ENCODE assay signal across 8 mouse cellular contexts in genomic region chr10:80397524-80398173, GRCm38 (mm10). TPM values are rescaled to one million over a fixed set of nuclear protein-coding genes. Genes with fewer than 3 reads are reported as not detected.
A peak's percentile ranks its signal among the peaks of the same experiment; 100 is the strongest.
DNase-seq lines count a peak whose midpoint lies in the region; ATAC-seq and TF ChIP-seq lines count a peak whose summit lies in the region.

No protein-coding gene starts in this region.

- no peak for ATAC-seq in kidney, embryonic 16.5 days (ENCODE audit: low FRiP score, low TSS enrichment)
- ATAC-seq in embryonic facial prominence, embryonic 11.5 days (replicated peaks; ENCODE audit: insufficient number of reproducible peaks, low FRiP score, low TSS enrichment, low read depth): no peak
- ATAC-seq in hindbrain, postnatal 0 days: no peak
- no peak for ATAC-seq in midbrain, embryonic 16.5 days

- no peak for TF ChIP-seq CTCF in hindbrain, postnatal 0 days (IDR thresholded peaks at IDR 0.05; ENCODE audit: low read depth)

- H3K4me2 ChIP-seq in kidney, embryonic 16.5 days (replicated peaks; ENCODE audit: low read depth, low read length): peak overlapping the region; percentile 86
- peak overlapping the region; percentile 64 for H3K4me2 ChIP-seq in embryonic facial prominence, embryonic 11.5 days (ENCODE audit: low read depth, low read length)
- peak overlapping the region; percentile 78 for H3K4me2 ChIP-seq in hindbrain, postnatal 0 days (ENCODE audit: low read depth, low read length)
- peak overlapping the region; percentile 93 for H3K4me2 ChIP-seq in midbrain, embryonic 16.5 days (ENCODE audit: low read length)

- WGBS in kidney, embryonic 16.5 days: 39% methylated on average over 8 of the region's 8 CpGs
- WGBS in embryonic facial prominence, embryonic 11.5 days: 58% methylated on average over 8 of the region's 8 CpGs
- WGBS in hindbrain, postnatal 0 days: 32% methylated on average over 8 of the region's 8 CpGs
- 40% methylated on average over 8 of the region's 8 CpGs for WGBS in midbrain, embryonic 16.5 days

- no peaks in the 10 kb centered on the region for H3K9me3 ChIP-seq in kidney, embryonic 16.5 days (ENCODE audit: low read length)
- no peaks in the 10 kb centered on the region for H3K9me3 ChIP-seq in embryonic facial prominence, embryonic 11.5 days (replicated peaks; ENCODE audit: control insufficient read depth, low read length)
- no peaks in the 10 kb centered on the region for H3K9me3 ChIP-seq in hindbrain, postnatal 0 days (ENCODE audit: low read length)
- H3K9me3 ChIP-seq in midbrain, embryonic 16.5 days (replicated peaks; ENCODE audit: control insufficient read depth, low read length, poor library complexity, severe bottlenecking): no peaks in the 10 kb centered on the region

- H3K27me3 ChIP-seq in kidney, embryonic 16.5 days (ENCODE audit: insufficient read depth, low read length): no peaks in the 10 kb centered on the region
- no peaks in the 10 kb centered on the region for H3K27me3 ChIP-seq in embryonic facial prominence, embryonic 11.5 days (ENCODE audit: control insufficient read depth, insufficient read depth, low read length)
- H3K27me3 ChIP-seq in hindbrain, postnatal 0 days (ENCODE audit: insufficient read depth, low read length): no peaks in the 10 kb centered on the region
- no peaks in the 10 kb centered on the region for H3K27me3 ChIP-seq in midbrain, embryonic 16.5 days (ENCODE audit: control insufficient read depth, insufficient read depth, low read depth, low read length)

- H3K27ac ChIP-seq in kidney, embryonic 16.5 days (ENCODE audit: low read length): peak overlapping the region; percentile 100
- H3K27ac ChIP-seq in embryonic facial prominence, embryonic 11.5 days (replicated peaks; ENCODE audit: low read depth, low read length): peak overlapping the region; percentile 99; the same call in 1 of the 2 replicates
- H3K27ac ChIP-seq in hindbrain, postnatal 0 days: peak overlapping the region; percentile 99
- peak overlapping the region; percentile 100 for H3K27ac ChIP-seq in midbrain, embryonic 16.5 days (ENCODE audit: low read length)

- peaks cover 26% of the 10 kb centered on the region for H3K4me1 ChIP-seq in kidney, embryonic 16.5 days (ENCODE audit: insufficient read depth, low read length)
- H3K4me1 ChIP-seq in embryonic facial prominence, embryonic 11.5 days (ENCODE audit: control insufficient read depth, insufficient read depth, low read length): no peaks in the 10 kb centered on the region; the same call in 1 of the 2 replicates
- 0 out of 2 replicates have a peak, but pooled peaks cover 13% of the 10 kb centered on the region for H3K4me1 ChIP-seq in hindbrain, postnatal 0 days (ENCODE audit: insufficient read depth, low read length)
- peaks cover 21% of the 10 kb centered on the region for H3K4me1 ChIP-seq in midbrain, embryonic 16.5 days (ENCODE audit: control insufficient read depth, insufficient read depth, low read length)

- peak overlapping the region; percentile 93 for H3K9ac ChIP-seq in kidney, embryonic 16.5 days (replicated peaks; ENCODE audit: low read length)
- H3K9ac ChIP-seq in embryonic facial prominence, embryonic 11.5 days (replicated peaks; ENCODE audit: low read length): peak overlapping the region; percentile 96
- H3K9ac ChIP-seq in hindbrain, postnatal 0 days (replicated peaks; ENCODE audit: low read length): peak overlapping the region; percentile 87; the same call in 1 of the 2 replicates
- H3K9ac ChIP-seq in midbrain, embryonic 16.5 days (ENCODE audit: low read depth, low read length): peak overlapping the region; percentile 95

- peak overlapping the region; percentile 77 for H3K4me3 ChIP-seq in kidney, embryonic 16.5 days (ENCODE audit: low read length)
- H3K4me3 ChIP-seq in embryonic facial prominence, embryonic 11.5 days (ENCODE audit: low read depth, low read length): peak overlapping the region; percentile 71
- peak overlapping the region; percentile 65 for H3K4me3 ChIP-seq in hindbrain, postnatal 0 days (ENCODE audit: low read length)
- peak overlapping the region; percentile 73 for H3K4me3 ChIP-seq in midbrain, embryonic 16.5 days (ENCODE audit: low read depth, low read length)

- no peak for DNase-seq in kidney, adult 18-20 months
- DNase-seq in embryonic facial prominence, embryonic 11.5 days (ENCODE audit: low spot score): no peak
- no peak for DNase-seq in hindbrain, postnatal 0 days (ENCODE audit: low spot score)
- DNase-seq in layer of hippocampus, adult 9-10 months (ENCODE audit: low spot score): no peak
- DNase-seq in thymus, postnatal 36 days: no peak
- no peak for DNase-seq in spleen, adult 18-20 months

- H3K36me3 ChIP-seq in kidney, embryonic 16.5 days (ENCODE audit: insufficient read depth, low read length): peaks cover 48% of the 10 kb centered on the region
- H3K36me3 ChIP-seq in embryonic facial prominence, embryonic 11.5 days (replicated peaks; ENCODE audit: control insufficient read depth, insufficient read depth, low read depth, low read length): peaks cover 23% of the 10 kb centered on the region
- H3K36me3 ChIP-seq in hindbrain, postnatal 0 days (ENCODE audit: insufficient read depth, low read length): peaks cover 29% of the 10 kb centered on the region; the same call in 1 of the 2 replicates
- H3K36me3 ChIP-seq in midbrain, embryonic 16.5 days (ENCODE audit: control insufficient read depth, insufficient read depth, low read length): peaks cover 29% of the 10 kb centered on the region

RNA-seq across cellular contexts. Expression of gene Mbd3, which starts 1.7 kb away (rescaled TPM):
- 266 and 277 TPM in 2 replicates for polyA plus RNA-seq in kidney, embryonic 16.5 days (2015; fragmentation: Nextera tagmentation; extraction: Ambion mirVana)
- polyA plus RNA-seq in embryonic facial prominence, embryonic 11.5 days (2014; fragmentation: Nextera tagmentation; extraction: Ambion mirVana): 241 and 259 TPM in 2 replicates
- total RNA-seq in hindbrain, postnatal 0 days (2014; rRNA removed): 48.2 and 50.4 TPM in 2 replicates
- 166 and 175 TPM in 2 replicates for polyA plus RNA-seq in hindbrain, postnatal 0 days (2015; fragmentation: Nextera tagmentation; extraction: Ambion mirVana)
- 174 and 188 TPM in 2 replicates for polyA plus RNA-seq in midbrain, embryonic 16.5 days (2015; fragmentation: Nextera tagmentation; extraction: Ambion mirVana)

RNA-seq across cellular contexts. Expression of gene Uqcr11, which starts 9.0 kb away (rescaled TPM):
- 840 and 906 TPM in 2 replicates for polyA plus RNA-seq in kidney, embryonic 16.5 days (2015; fragmentation: Nextera tagmentation; extraction: Ambion mirVana)
- 377 and 460 TPM in 2 replicates for polyA plus RNA-seq in embryonic facial prominence, embryonic 11.5 days (2014; fragmentation: Nextera tagmentation; extraction: Ambion mirVana)
- total RNA-seq in hindbrain, postnatal 0 days (2014; rRNA removed): 369 and 391 TPM in 2 replicates
- 897 and 981 TPM in 2 replicates for polyA plus RNA-seq in hindbrain, postnatal 0 days (2015; fragmentation: Nextera tagmentation; extraction: Ambion mirVana)
- polyA plus RNA-seq in midbrain, embryonic 16.5 days (2015; fragmentation: Nextera tagmentation; extraction: Ambion mirVana): 455 and 532 TPM in 2 replicates

RNA-seq across cellular contexts. Expression of gene Mex3d, which starts 10.2 kb away (rescaled TPM):
- polyA plus RNA-seq in kidney, embryonic 16.5 days (2015; fragmentation: Nextera tagmentation; extraction: Ambion mirVana): 3.8 and 5.1 TPM in 2 replicates
- polyA plus RNA-seq in embryonic facial prominence, embryonic 11.5 days (2014; fragmentation: Nextera tagmentation; extraction: Ambion mirVana): 10.3 and 12.9 TPM in 2 replicates
- 129 and 145 TPM in 2 replicates for total RNA-seq in hindbrain, postnatal 0 days (2014; rRNA removed)
- 11.6 and 14.2 TPM in 2 replicates for polyA plus RNA-seq in hindbrain, postnatal 0 days (2015; fragmentation: Nextera tagmentation; extraction: Ambion mirVana)
- 13.6 and 15.0 TPM in 2 replicates for polyA plus RNA-seq in midbrain, embryonic 16.5 days (2015; fragmentation: Nextera tagmentation; extraction: Ambion mirVana)

RNA-seq across cellular contexts. Expression of gene Tcf3, which starts 35.8 kb away (rescaled TPM):
- 118 and 126 TPM in 2 replicates for polyA plus RNA-seq in kidney, embryonic 16.5 days (2015; fragmentation: Nextera tagmentation; extraction: Ambion mirVana)
- 174 and 178 TPM in 2 replicates for polyA plus RNA-seq in embryonic facial prominence, embryonic 11.5 days (2014; fragmentation: Nextera tagmentation; extraction: Ambion mirVana)
- 132 TPM in 2 replicates for total RNA-seq in hindbrain, postnatal 0 days (2014; rRNA removed)
- polyA plus RNA-seq in hindbrain, postnatal 0 days (2015; fragmentation: Nextera tagmentation; extraction: Ambion mirVana): 36.2 and 36.4 TPM in 2 replicates
- polyA plus RNA-seq in midbrain, embryonic 16.5 days (2015; fragmentation: Nextera tagmentation; extraction: Ambion mirVana): 30.2 and 35.2 TPM in 2 replicates

RNA-seq across cellular contexts. Expression of gene Plk5, which starts 41.4 kb away (rescaled TPM):
- polyA plus RNA-seq in kidney, embryonic 16.5 days (2015; fragmentation: Nextera tagmentation; extraction: Ambion mirVana): 0.97 and 1.2 TPM in 2 replicates
- polyA plus RNA-seq in embryonic facial prominence, embryonic 11.5 days (2014; fragmentation: Nextera tagmentation; extraction: Ambion mirVana): 0.26 and 0.52 TPM in 2 replicates
- total RNA-seq in hindbrain, postnatal 0 days (2014; rRNA removed): 15.7 and 18.3 TPM in 2 replicates
- polyA plus RNA-seq in hindbrain, postnatal 0 days (2015; fragmentation: Nextera tagmentation; extraction: Ambion mirVana): 8.9 and 9.3 TPM in 2 replicates
- polyA plus RNA-seq in midbrain, embryonic 16.5 days (2015; fragmentation: Nextera tagmentation; extraction: Ambion mirVana): 9.6 and 11.0 TPM in 2 replicates
